Mouse (Mus musculus) limb, embryonic 12.5 days (tissue): ENCODE results near the gene Mrpl23. TPM values are rescaled to one million over a fixed set of nuclear protein-coding genes. Genes with fewer than 3 reads are reported as not detected.

Experiments used
- ATAC-seq: fragments of 200-750 bp; cut with Nextera tagmentation; 2 replicates; pipeline ENCODE4 v1.8.0; 2017; ENCODE audit warnings: low read depth, moderate TSS enrichment; ENCODE audit not compliant: insufficient number of reproducible peaks, insufficient read depth, low FRiP score, low TSS enrichment
- H3K27ac ChIP-seq: fragments of 300-500 bp; sonication (generic); 2 replicates; pipeline ENCODE4 v1.5.1; 2016; ENCODE audit warnings: mild to moderate bottlenecking, moderate library complexity
- H3K27me3 ChIP-seq: fragments of 300-500 bp; sonication (generic); 2 replicates; pipeline ENCODE4 v1.6.1; 2016; ENCODE audit warnings: mild to moderate bottlenecking, moderate library complexity
- H3K36me3 ChIP-seq: fragments of 300-500 bp; sonication (generic); 2 replicates; pipeline ENCODE4 v1.6.1; 2016; ENCODE audit warnings: mild to moderate bottlenecking, moderate library complexity
- H3K4me1 ChIP-seq: fragments of 300-500 bp; sonication (generic); replicated peaks from 2 replicates; pipeline ENCODE4 v1.6.1; 2016
- H3K4me2 ChIP-seq: fragments of 300-500 bp; sonication (generic); 2 replicates; pipeline ENCODE4 v1.6.1; 2016; ENCODE audit warnings: mild to moderate bottlenecking, moderate library complexity
- H3K4me3 ChIP-seq: fragments of 300-500 bp; sonication (generic); replicated peaks from 2 replicates; pipeline ENCODE4 v1.5.1; 2016; ENCODE audit warnings: mild to moderate bottlenecking
- H3K9ac ChIP-seq: fragments of 300-500 bp; sonication (generic); replicated peaks from 2 replicates; pipeline ENCODE4 v1.6.1; 2016; ENCODE audit warnings: mild to moderate bottlenecking, moderate library complexity
- H3K9me3 ChIP-seq: fragments of 300-500 bp; sonication (generic); 2 replicates; pipeline ENCODE4 v1.6.1; 2016; ENCODE audit warnings: mild to moderate bottlenecking, moderate library complexity
- WGBS: fragments of 180-500 bp; shearing (Covaris S2); methylation state at CpG from one replicate; pipeline ENCODE4 v1.1.7; 2016; 5-methylcytosine and 5-hydroxymethylcytosine counted together
- polyA plus RNA-seq: library from polyadenylated mRNA; unstranded; fragments of >200 nt; fragmentation: Nextera tagmentation; extraction: Ambion mirVana; gene quantifications from 2 replicates; pipeline ENCODE4 v1.2.1, GENCODE M21; 2016

The Mrpl23 gene
- polyA plus RNA-seq, 1 experiment from 2014 or later = 29.4 TPM

GRCm38 (mm10) chr7:142552591-142553416 is 20.3 kb downstream of the Mrpl23 start:
- Histone ChIP-seq H3K27ac (peak overlapping the region; percentile 99), H3K4me2 (peak overlapping the region; percentile 37), H3K9me3 (no peaks in the 10 kb centered on the region), H3K36me3 (no peaks in the 10 kb centered on the region), H3K4me3 (no peak overlapping the region), H3K4me1 (peaks cover 97% of the 10 kb centered on the region), H3K27me3 (no peaks in the 10 kb centered on the region), H3K9ac (no peak overlapping the region)
- peak; percentile 49 for ATAC-seq
- WGBS = 8% methylated on average over 13 of the region's 13 CpGs

DNA sequence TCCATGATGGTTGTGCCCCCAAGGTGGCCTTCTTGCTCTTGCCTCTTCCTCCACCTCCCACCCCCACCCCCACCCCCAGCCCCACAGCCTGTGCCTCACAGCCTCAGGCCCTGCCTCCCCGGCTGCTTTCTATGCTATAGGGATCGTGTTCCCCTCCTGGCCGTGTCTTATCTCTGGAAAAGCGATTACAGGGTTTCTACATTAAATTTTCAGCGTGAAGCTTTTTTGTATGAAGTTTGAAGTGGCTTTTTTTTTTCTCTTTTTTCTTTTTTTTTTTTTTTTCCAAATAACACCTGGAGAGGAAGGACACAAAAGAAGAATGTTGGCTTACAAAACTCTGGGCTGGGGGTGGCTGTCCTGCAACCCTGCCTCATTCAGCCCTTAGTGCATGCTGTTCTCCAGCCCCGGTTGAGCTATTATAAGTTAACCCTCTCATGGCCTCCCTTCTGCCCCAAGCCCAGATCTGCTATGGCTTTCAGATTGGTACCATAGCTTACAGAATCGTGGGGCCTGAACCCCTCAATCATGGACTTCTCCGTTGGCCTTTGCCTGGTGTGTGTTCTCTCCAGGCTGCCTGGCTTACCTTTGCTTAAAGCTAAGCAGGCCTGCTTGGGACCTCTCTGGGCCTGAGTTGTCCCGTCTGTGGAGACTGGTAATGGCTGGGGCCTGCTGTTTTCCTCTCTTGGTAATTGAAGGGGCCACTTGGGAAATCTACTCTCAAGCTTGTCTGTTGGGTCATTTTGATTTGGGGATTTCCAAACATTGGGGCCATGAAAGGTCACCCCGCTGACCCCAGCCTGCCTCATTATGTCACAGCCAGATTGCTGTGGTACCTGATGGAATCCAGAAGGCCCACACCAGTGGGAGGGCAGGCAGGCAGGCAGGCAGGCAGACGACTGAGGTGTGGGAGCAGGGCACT is 21.2 kb downstream of the Mrpl23 start:
- WGBS = 7% methylated on average over 11 of the region's 11 CpGs
- Histone ChIP-seq H3K4me2 (peak overlapping the region; percentile 37), H3K27ac (peak overlapping the region; percentile 99), H3K4me1 (peaks cover 97% of the 10 kb centered on the region), H3K27me3 (no peaks in the 10 kb centered on the region), H3K36me3 (no peaks in the 10 kb centered on the region), H3K9ac (no peak overlapping the region), H3K4me3 (no peak overlapping the region), H3K9me3 (no peaks in the 10 kb centered on the region)
- peak; percentile 52 for ATAC-seq

- no peaks in the 10 kb centered on the region for H3K9me3 ChIP-seq
- no peaks in the 10 kb centered on the region for H3K36me3 ChIP-seq
- H3K27ac ChIP-seq = peak overlapping the region; percentile 99
- WGBS = 0% methylated on average over 1 of the region's 1 CpGs
- no peak for ATAC-seq
- no peak overlapping the region for H3K4me3 ChIP-seq
- H3K9ac ChIP-seq = no peak overlapping the region
- peaks cover 97% of the 10 kb centered on the region for H3K4me1 ChIP-seq
- no peak overlapping the region for H3K4me2 ChIP-seq
- H3K27me3 ChIP-seq = no peaks in the 10 kb centered on the region
These were observed 22.1 kb downstream of the Mrpl23 start for GRCm38 (mm10) chr7:142554625-142555024.

DNA sequence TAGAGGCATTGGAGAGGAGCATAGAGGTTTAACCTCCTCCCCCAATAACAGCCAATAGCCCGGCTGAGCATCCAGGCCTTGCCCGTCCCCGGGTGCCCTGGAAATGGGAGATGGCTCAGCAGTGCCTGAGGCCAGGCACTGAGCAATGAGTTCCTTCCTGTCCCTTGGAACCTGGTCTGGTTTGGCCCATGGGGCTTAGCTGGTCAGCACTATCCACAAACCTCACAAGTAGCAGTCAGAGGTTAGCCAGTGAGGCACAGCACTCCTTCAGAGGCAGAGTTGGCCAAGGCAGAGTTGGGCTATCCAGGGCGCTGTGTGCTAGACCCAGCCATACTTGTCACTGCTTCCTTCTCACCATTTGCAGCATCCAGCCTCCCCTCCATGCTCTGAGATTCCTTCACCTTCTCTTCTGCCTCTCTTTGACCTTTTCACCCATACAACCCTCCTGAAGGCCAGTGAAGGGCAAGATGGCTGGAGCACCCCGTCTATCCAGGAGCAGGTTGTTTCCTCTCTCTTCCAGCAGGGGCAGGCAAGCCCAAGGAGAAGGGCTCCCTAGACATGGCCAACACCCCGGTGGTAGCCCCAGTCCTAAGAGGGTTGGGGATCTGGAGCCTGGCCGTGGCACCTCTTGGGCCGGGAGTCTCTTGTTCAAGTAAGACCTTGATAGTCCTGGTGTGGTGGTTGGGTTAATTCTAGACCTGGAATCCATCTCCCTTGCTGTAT is 23.0 kb downstream of the Mrpl23 start:
- Histone ChIP-seq H3K4me1 (peaks cover 98% of the 10 kb centered on the region), H3K4me2 (no peak overlapping the region), H3K27me3 (no peaks in the 10 kb centered on the region), H3K9ac (no peak overlapping the region), H3K36me3 (no peaks in the 10 kb centered on the region), H3K9me3 (no peaks in the 10 kb centered on the region), H3K27ac (peak overlapping the region; percentile 99), H3K4me3 (no peak overlapping the region)
- no peak for ATAC-seq
- 69% methylated on average over 8 of the region's 8 CpGs for WGBS

- no peak overlapping the region for H3K4me2 ChIP-seq
- H3K27ac ChIP-seq = peak overlapping the region; percentile 99
- H3K27me3 ChIP-seq = no peaks in the 10 kb centered on the region
- H3K9ac ChIP-seq = no peak overlapping the region
- no peaks in the 10 kb centered on the region for H3K36me3 ChIP-seq
- no peak for ATAC-seq
- H3K4me1 ChIP-seq = peaks cover 98% of the 10 kb centered on the region
- WGBS = 76% methylated on average over 2 of the region's 2 CpGs
- no peaks in the 10 kb centered on the region for H3K9me3 ChIP-seq
- no peak overlapping the region for H3K4me3 ChIP-seq
These were observed 23.6 kb downstream of the Mrpl23 start for GRCm38 (mm10) chr7:142556089-142556476.

- peak overlapping the region; percentile 46; the same call in 1 of the 2 replicates for H3K27ac ChIP-seq
These were observed 25.2 kb downstream of the Mrpl23 start for GRCm38 (mm10) chr7:142557696-142558095.

GRCm38 (mm10) chr7:142558511-142559146 is 26.1 kb downstream of the Mrpl23 start:
- H3K27ac ChIP-seq = peak overlapping the region; percentile 90

More at GRCm38 (mm10) chr7:142557696-142558095, 25.2 kb downstream of the Mrpl23 start:
- 21% methylated on average over 6 of the region's 6 CpGs for WGBS
- H3K9ac ChIP-seq = no peak overlapping the region
- no peak for ATAC-seq
- H3K36me3 ChIP-seq = no peaks in the 10 kb centered on the region
- peaks cover 98% of the 10 kb centered on the region for H3K4me1 ChIP-seq
- H3K4me3 ChIP-seq = no peak overlapping the region
- H3K4me2 ChIP-seq = no peak overlapping the region
- H3K27me3 ChIP-seq = no peaks in the 10 kb centered on the region
- H3K9me3 ChIP-seq = no peaks in the 10 kb centered on the region

GRCm38 (mm10) chr7:142559651-142560175 is 27.2 kb downstream of the Mrpl23 start:
- peaks cover 99% of the 10 kb centered on the region for H3K4me1 ChIP-seq

More at GRCm38 (mm10) chr7:142558511-142559146, 26.1 kb downstream of the Mrpl23 start:
- Histone ChIP-seq H3K36me3 (no peaks in the 10 kb centered on the region), H3K27me3 (no peaks in the 10 kb centered on the region), H3K9ac (no peak overlapping the region), H3K4me3 (no peak overlapping the region), H3K4me2 (no peak overlapping the region), H3K9me3 (no peaks in the 10 kb centered on the region), H3K4me1 (peaks cover 99% of the 10 kb centered on the region)
- WGBS = 91% methylated on average over 9 of the region's 9 CpGs
- no peak for ATAC-seq

DNA sequence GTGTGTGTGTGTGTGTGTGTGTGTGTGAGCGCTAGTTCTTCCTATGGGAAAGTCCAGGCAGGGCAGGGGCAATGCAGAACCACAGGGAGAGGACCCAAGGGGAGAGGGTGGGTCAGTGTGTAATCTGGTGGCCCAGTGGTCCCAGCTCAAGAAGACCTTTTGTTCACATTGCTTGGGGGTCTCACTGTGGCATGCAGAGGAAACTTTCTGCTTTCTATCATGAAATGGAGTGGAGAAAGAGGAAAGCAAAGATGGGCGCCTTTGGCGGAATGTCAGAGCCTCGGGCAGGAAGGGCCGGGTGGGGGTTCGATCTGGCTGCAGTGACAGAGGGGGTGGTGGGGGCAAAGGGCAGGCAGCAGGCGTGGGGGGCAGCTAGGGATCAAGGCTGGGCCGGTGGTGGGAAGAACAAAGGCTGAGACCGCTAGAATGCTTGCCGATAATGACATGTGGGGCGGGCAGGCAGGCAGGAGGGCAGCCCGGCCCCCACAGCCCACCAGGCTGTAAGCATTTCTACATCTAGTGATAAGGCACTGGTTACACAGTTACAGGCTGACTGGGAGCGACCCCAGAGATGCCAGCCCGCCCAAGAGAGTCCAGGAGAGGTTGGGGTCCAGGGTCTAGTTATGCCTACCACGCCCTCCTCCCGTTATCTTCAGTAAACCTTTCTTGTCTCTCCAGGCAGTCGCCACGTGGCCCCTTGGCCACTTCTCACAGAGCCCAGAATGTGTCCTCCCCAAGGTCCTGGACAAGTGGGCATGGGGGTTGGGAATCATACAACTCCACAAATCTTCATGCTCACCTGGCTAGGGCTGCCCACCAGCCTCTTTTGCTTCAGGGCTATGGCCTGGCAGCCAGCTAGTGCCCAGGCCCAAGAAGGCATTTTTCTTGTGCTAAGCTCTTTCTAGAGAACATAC is 28.7 kb downstream of the Mrpl23 start:
- Histone ChIP-seq H3K36me3 (no peaks in the 10 kb centered on the region), H3K27ac (peak overlapping the region; percentile 90), H3K9ac (peak overlapping the region; percentile 53), H3K4me3 (no peak overlapping the region), H3K27me3 (no peaks in the 10 kb centered on the region), H3K4me2 (no peak overlapping the region), H3K4me1 (peaks cover 98% of the 10 kb centered on the region), H3K9me3 (no peaks in the 10 kb centered on the region)
- ATAC-seq = no peak
- 17% methylated on average over 18 of the region's 18 CpGs for WGBS

More at GRCm38 (mm10) chr7:142559651-142560175, 27.2 kb downstream of the Mrpl23 start:
- Histone ChIP-seq H3K9me3 (no peaks in the 10 kb centered on the region), H3K27ac (peak overlapping the region; percentile 90), H3K36me3 (no peaks in the 10 kb centered on the region), H3K27me3 (no peaks in the 10 kb centered on the region), H3K4me3 (no peak overlapping the region), H3K4me2 (no peak overlapping the region), H3K9ac (no peak overlapping the region)
- WGBS = 9% methylated on average over 5 of the region's 5 CpGs
- peak; percentile 81 for ATAC-seq
